Mouse (Mus musculus): ENCODE data around the gene Trim63.
A peak's percentile ranks its signal among the peaks of the same experiment; 100 is the strongest.

The Trim63 gene

DNA sequence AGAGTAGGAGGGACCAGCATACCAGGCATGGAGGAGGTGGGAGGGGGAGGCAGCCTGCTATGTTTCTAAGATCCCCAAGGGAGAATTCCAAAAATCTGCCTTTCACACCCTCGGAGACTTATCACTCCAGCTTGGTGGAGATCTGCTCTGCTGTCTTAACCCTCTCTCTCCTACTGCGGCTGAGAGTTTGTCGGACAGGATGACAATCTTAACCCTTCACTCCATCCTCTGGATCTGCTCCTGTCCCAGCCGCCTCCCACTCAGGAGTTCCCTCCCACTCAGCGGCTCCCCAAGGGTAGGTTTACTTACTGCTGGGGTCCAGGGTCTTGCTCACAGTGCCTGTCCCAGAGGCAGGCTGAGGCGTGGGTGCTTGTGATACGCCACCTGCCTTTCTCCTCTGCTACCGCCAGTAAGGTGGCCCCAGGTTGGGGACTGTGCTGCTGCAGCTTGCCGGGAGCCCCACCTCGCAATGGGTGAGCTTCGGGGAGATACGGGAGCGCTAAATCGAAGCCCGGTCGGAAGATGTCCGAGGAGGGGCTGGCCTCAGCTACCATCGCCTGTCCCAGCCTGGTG lies 55.8 kb downstream of the Trim63 start:
- no peak for DNase-seq (ENCODE audit: low spot score)

DNA sequence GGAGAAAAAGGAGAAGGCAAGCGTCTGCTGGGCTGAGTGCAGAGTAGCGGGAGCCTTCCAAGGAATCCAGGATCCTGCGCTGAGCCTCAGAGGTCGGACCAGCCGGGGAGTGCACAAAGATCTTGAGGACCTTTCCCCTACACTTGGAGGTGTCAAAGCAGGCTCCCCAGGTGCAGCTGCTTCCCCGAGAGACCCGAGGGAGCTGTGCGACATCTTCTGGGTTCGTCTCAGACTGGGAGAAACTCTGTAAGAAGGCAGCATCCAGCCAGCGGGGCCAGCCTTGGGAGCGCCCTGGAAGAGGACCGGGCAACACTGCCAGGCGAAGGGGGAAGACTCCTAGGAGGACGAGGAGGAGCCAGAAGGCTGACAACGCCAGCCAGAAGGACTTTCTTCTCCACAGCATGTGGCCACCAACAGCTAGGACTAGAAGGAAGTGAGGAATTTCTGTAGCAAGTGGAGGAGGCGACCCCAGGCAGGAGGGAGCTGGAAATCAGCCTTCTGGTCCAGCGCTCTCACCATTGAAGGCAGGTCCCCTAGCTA lies 56.5 kb downstream of the Trim63 start:
- DNase-seq (ENCODE audit: low spot score) = peak; percentile 41

GRCm38 (mm10) chr4:134372294-134372747 lies 57.4 kb downstream of the Trim63 start:
- peak; percentile 82 for DNase-seq (ENCODE audit: low spot score)

- no peak for DNase-seq (ENCODE audit: low spot score)
Measured at GRCm38 (mm10) chr4:134373295-134373694, 58.4 kb downstream of the Trim63 start.

DNA sequence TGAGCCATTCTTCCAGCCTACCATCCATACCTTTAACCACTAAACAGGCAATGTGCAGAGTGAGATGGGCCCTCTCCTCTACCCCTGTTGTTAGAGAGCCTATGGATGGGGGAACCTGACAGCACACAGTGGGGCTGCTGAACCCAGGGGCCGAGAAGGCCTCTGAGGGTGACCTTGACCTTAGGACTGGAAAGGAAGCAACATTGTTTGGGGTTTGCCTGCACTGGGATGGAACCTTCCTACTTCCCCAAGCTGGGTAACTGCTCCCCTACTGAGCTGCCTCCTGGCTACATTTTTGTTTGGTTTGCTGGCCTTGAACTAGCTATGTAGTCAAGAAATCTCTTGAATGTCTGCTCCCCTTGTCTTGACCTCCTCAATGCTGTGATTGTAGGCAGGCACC lies 59.4 kb downstream of the Trim63 start:
- DNase-seq (ENCODE audit: low spot score) = no peak

GRCm38 (mm10) chr4:134378089-134378615 lies 63.2 kb downstream of the Trim63 start:
- DNase-seq (ENCODE audit: low spot score) = no peak
